Mouse (Mus musculus) G1E-ER4 (cell line): ENCODE measurements around the gene Ralgapa2. TPM values are rescaled to one million over a fixed set of nuclear protein-coding genes. Genes with fewer than 3 reads are reported as not detected.

Source experiments
- GATA1 ChIP-seq: IDR thresholded peaks from one replicate; pipeline ENCODE4 v1.8.0; 2012; ENCODE audit warnings: low read length, inconsistent platforms
- polyA plus RNA-seq: library from polyadenylated mRNA; stranded (reverse); fragments of >175 nt; gene quantifications from 2 replicates; pipeline ENCODE4 v1.2.3, GENCODE M21; 2012

The Ralgapa2 gene
- polyA plus RNA-seq, 1 experiment: 8.3 TPM

DNA sequence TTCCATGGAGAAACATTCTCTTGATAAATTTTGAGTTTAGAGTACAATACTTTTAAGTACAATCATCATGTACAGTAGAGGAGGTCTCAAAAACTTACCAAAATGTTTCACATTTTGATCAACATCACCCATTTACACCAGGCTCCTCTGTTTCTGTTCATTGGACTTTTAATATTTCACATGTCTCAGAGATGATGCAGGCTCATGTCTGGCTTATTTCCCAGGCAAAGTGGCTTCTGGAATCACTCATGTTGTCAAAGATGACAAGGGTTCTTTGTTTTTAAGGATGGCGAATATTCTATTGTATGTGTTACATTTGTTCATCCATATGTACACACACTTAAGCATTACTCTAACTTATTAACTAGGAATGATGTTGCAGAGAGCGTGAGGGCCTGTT, 152.5 kb downstream of the Ralgapa2 start:
- TF ChIP-seq GATA1: no peak

DNA sequence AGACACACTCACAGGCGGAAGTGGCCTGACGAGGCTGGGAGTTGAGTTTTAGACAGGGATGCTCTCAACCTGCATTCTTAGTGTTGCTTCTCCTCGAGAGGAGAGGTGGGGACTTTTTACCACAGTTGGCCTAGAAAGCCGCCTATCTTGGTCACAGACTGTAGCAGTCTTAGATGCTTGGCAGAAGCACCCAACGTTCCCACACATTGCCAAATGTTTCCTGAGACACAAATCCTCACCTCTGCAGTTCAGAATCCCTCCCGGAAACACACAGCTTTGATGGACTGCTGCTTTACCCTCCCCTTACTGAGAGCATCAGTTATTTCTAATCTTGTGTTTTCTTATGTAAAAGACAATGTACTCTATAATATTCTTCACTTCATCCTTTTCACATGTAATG, 155.6 kb downstream of the Ralgapa2 start:
- no peak for TF ChIP-seq GATA1

DNA sequence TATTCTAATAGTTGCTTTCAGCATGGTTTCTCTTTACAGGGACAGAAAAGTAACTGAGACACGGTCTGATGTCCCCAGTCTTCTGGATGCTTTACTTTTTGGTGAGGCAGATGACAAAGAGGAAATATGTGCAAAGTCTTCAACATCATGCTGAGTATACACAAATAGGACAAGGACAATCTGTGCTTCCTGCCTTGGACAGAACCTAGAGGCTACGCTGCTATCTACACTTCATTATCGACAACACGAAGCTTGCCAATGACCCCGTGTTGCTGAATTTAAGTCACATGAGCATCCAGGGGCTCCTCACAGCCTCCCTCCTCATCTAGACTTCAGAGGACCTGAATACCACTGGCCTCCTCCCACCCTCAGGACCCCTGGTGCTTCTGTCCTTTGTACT, 161.9 kb downstream of the Ralgapa2 start:
- no peak for TF ChIP-seq GATA1

- no peak for TF ChIP-seq GATA1
Observed at GRCm38 (mm10) chr2:146347942-146348341, 164.2 kb downstream of the Ralgapa2 start.

- no peak for TF ChIP-seq GATA1
Observed at GRCm38 (mm10) chr2:146340090-146340489, 172.1 kb downstream of the Ralgapa2 start.

DNA sequence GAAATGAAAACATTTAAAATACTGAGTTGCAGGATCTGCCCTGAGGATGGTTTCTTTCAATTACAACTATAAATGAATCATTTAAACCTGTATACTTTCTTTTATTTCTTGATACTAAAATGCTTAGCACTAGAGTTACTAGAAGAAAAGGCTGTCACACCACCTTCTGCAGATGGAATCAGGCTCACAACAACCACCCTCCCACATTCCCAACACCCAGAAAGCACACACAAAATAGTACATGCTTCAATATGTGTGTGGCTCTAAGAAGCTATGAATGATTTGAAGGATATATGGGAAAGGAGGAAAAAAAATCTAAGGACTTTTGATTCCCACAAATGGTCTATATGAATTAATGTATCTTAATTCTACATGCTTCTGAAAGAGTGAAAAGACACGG, 174.6 kb downstream of the Ralgapa2 start:
- no peak for TF ChIP-seq GATA1

DNA sequence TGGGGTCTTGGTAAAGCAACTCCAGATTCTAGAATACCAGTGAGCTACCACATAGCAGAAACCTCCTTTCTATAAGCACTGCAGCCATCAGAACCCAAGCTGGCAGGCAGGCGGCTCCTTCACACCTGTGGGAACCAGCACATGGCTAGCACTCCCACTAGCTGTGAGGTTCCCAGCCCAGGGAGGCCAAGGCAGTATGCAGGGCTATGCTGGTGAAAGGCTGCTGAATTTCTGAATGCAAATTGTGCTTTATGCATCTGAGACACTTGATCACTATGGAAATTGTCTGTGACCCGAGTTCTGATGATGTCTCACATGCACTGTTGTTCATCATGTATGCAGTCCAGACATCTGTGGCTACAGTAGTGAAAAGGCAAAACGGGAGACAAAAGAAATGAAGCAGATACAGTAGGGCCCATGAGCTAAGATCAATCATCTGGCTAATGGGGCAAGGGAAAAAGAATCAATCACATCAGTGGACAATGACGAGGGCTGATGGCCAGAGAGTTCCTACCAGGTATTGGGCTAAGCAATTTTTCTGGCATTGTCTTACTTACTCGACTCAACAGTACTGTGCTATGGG, 180.2 kb downstream of the Ralgapa2 start:
- no peak for TF ChIP-seq GATA1

- no peak for TF ChIP-seq GATA1
Observed at GRCm38 (mm10) chr2:146330772-146331281, 181.3 kb downstream of the Ralgapa2 start.

GRCm38 (mm10) chr2:146330101-146330500, 182.0 kb downstream of the Ralgapa2 start:
- TF ChIP-seq GATA1: no peak

DNA sequence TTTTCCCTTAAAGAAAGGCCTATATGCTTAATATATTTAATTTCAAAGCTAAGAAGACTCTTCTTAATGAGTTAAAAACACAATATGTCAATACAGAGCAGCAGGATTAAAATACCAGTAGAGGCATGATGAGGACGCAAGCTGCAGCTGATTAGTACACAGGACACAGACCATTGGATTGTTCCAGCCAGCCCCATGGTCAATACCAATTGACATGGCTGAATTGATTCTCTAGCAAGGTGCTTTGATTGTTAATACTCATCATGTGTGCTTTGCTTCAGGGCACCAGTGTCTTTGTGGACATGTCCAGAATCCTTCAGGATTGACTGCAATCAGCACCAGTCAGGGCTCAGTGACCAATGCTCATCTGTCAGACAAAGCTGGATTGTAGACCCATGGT, 185.5 kb downstream of the Ralgapa2 start:
- TF ChIP-seq GATA1: no peak

- TF ChIP-seq GATA1: no peak
Observed at GRCm38 (mm10) chr2:146324907-146325715, 187.0 kb downstream of the Ralgapa2 start.

- TF ChIP-seq GATA1: no peak
Observed at GRCm38 (mm10) chr2:146324140-146324906, 187.8 kb downstream of the Ralgapa2 start.

- no peak for TF ChIP-seq GATA1
Observed at GRCm38 (mm10) chr2:146323528-146323927, 188.6 kb downstream of the Ralgapa2 start.

- no peak for TF ChIP-seq GATA1
Observed at GRCm38 (mm10) chr2:146322770-146323169, 189.4 kb downstream of the Ralgapa2 start.

- TF ChIP-seq GATA1: no peak
Observed at GRCm38 (mm10) chr2:146322019-146322418, 190.1 kb downstream of the Ralgapa2 start.

GRCm38 (mm10) chr2:146320666-146321065, 191.5 kb downstream of the Ralgapa2 start:
- no peak for TF ChIP-seq GATA1
